Mouse (Mus musculus): ENCODE measurements around the gene Ndufa11. TPM values are rescaled to one million over a fixed set of nuclear protein-coding genes. Genes with fewer than 3 reads are reported as not detected.

Ndufa11 gene
- polyA plus RNA-seq, 1 experiment, result 907 TPM

- H3K36me3 ChIP-seq (ENCODE audit: control insufficient read depth, insufficient read depth, low read length), result no peaks in the 10 kb centered on the region
- WGBS, result 52% methylated on average over 3 of the region's 3 CpGs
- no peak for DNase-seq
- H3K27me3 ChIP-seq (replicated peaks; ENCODE audit: control insufficient read depth, insufficient read depth, low read length), result no peaks in the 10 kb centered on the region
- H3K4me1 ChIP-seq (ENCODE audit: control insufficient read depth, insufficient read depth, low read length), result peaks cover 3% of the 10 kb centered on the region; the same call in 1 of the 2 replicates
- no peak overlapping the region for H3K27ac ChIP-seq (ENCODE audit: insufficient read depth, low read depth, low read length)
- no peak for TF ChIP-seq CTCF (conservative IDR thresholded peaks at IDR 0.05; ENCODE audit: insufficient read depth, insufficient read length, low read depth, low read length)
- TF ChIP-seq POLR2A (IDR thresholded peaks at IDR 0.05; ENCODE audit: low read depth, low read length), result no peak
- no peak overlapping the region for H3K4me3 ChIP-seq (ENCODE audit: insufficient read depth, low read depth, low read length)
Observed at GRCm38 (mm10) chr17:56682880-56683279, 34.7 kb upstream of the Ndufa11 start.

- Histone ChIP-seq H3K27ac (ENCODE audit: insufficient read depth, low read depth, low read length) (no peak overlapping the region), H3K27me3 (replicated peaks; ENCODE audit: control insufficient read depth, insufficient read depth, low read length) (no peaks in the 10 kb centered on the region), H3K4me1 (ENCODE audit: control insufficient read depth, insufficient read depth, low read length) (peaks cover 3% of the 10 kb centered on the region; the same call in 1 of the 2 replicates), H3K36me3 (ENCODE audit: control insufficient read depth, insufficient read depth, low read length) (no peaks in the 10 kb centered on the region), H3K4me3 (ENCODE audit: insufficient read depth, low read depth, low read length) (no peak overlapping the region)
- 63% methylated on average over 5 of the region's 5 CpGs for WGBS
- DNase-seq, result peak; percentile 38
- TF ChIP-seq CTCF (conservative IDR thresholded peaks at IDR 0.05; ENCODE audit: insufficient read depth, insufficient read length, low read depth, low read length) (no peak), POLR2A (IDR thresholded peaks at IDR 0.05; ENCODE audit: low read depth, low read length) (no peak)
Observed at GRCm38 (mm10) chr17:56683546-56684140, 33.9 kb upstream of the Ndufa11 start.

- DNase-seq, result no peak
- no peak overlapping the region for H3K27ac ChIP-seq (ENCODE audit: insufficient read depth, low read depth, low read length)
- peaks cover 3% of the 10 kb centered on the region; the same call in 1 of the 2 replicates for H3K4me1 ChIP-seq (ENCODE audit: control insufficient read depth, insufficient read depth, low read length)
- no peaks in the 10 kb centered on the region for H3K36me3 ChIP-seq (ENCODE audit: control insufficient read depth, insufficient read depth, low read length)
- 75% methylated on average over 2 of the region's 2 CpGs for WGBS
- no peak overlapping the region for H3K4me3 ChIP-seq (ENCODE audit: insufficient read depth, low read depth, low read length)
- no peaks in the 10 kb centered on the region for H3K27me3 ChIP-seq (replicated peaks; ENCODE audit: control insufficient read depth, insufficient read depth, low read length)
- TF ChIP-seq CTCF (conservative IDR thresholded peaks at IDR 0.05; ENCODE audit: insufficient read depth, insufficient read length, low read depth, low read length) (no peak), POLR2A (IDR thresholded peaks at IDR 0.05; ENCODE audit: low read depth, low read length) (no peak)
Observed at GRCm38 (mm10) chr17:56684649-56685048, 32.9 kb upstream of the Ndufa11 start.

GRCm38 (mm10) chr17:56686801-56687200 lies 30.8 kb upstream of the Ndufa11 start:
- no peak overlapping the region for H3K4me3 ChIP-seq (ENCODE audit: insufficient read depth, low read depth, low read length)
- TF ChIP-seq POLR2A (IDR thresholded peaks at IDR 0.05; ENCODE audit: low read depth, low read length) (no peak), CTCF (conservative IDR thresholded peaks at IDR 0.05; ENCODE audit: insufficient read depth, insufficient read length, low read depth, low read length) (no peak)
- no peaks in the 10 kb centered on the region for H3K36me3 ChIP-seq (ENCODE audit: control insufficient read depth, insufficient read depth, low read length)
- no peak overlapping the region for H3K27ac ChIP-seq (ENCODE audit: insufficient read depth, low read depth, low read length)
- H3K4me1 ChIP-seq (ENCODE audit: control insufficient read depth, insufficient read depth, low read length), result peaks cover 3% of the 10 kb centered on the region; the same call in 1 of the 2 replicates
- DNase-seq, result peak; percentile 14
- no peaks in the 10 kb centered on the region for H3K27me3 ChIP-seq (replicated peaks; ENCODE audit: control insufficient read depth, insufficient read depth, low read length)
- WGBS, result 87% methylated on average over 4 of the region's 4 CpGs

GRCm38 (mm10) chr17:56688045-56688444 lies 29.5 kb upstream of the Ndufa11 start:
- Histone ChIP-seq H3K36me3 (ENCODE audit: control insufficient read depth, insufficient read depth, low read length) (no peaks in the 10 kb centered on the region), H3K4me1 (ENCODE audit: control insufficient read depth, insufficient read depth, low read length) (no peaks in the 10 kb centered on the region), H3K4me3 (ENCODE audit: insufficient read depth, low read depth, low read length) (no peak overlapping the region), H3K27me3 (replicated peaks; ENCODE audit: control insufficient read depth, insufficient read depth, low read length) (no peaks in the 10 kb centered on the region), H3K27ac (ENCODE audit: insufficient read depth, low read depth, low read length) (no peak overlapping the region)
- TF ChIP-seq CTCF (conservative IDR thresholded peaks at IDR 0.05; ENCODE audit: insufficient read depth, insufficient read length, low read depth, low read length), result no peak
- TF ChIP-seq POLR2A (IDR thresholded peaks at IDR 0.05; ENCODE audit: low read depth, low read length), result no peak
- no peak for DNase-seq

- H3K36me3 ChIP-seq (ENCODE audit: control insufficient read depth, insufficient read depth, low read length), result no peaks in the 10 kb centered on the region
- no peak overlapping the region for H3K4me3 ChIP-seq (ENCODE audit: insufficient read depth, low read depth, low read length)
- H3K27ac ChIP-seq (ENCODE audit: insufficient read depth, low read depth, low read length), result no peak overlapping the region
- no peak for DNase-seq
- H3K4me1 ChIP-seq (ENCODE audit: control insufficient read depth, insufficient read depth, low read length), result no peaks in the 10 kb centered on the region
- no peaks in the 10 kb centered on the region for H3K27me3 ChIP-seq (replicated peaks; ENCODE audit: control insufficient read depth, insufficient read depth, low read length)
- TF ChIP-seq CTCF (conservative IDR thresholded peaks at IDR 0.05; ENCODE audit: insufficient read depth, insufficient read length, low read depth, low read length) (no peak), POLR2A (IDR thresholded peaks at IDR 0.05; ENCODE audit: low read depth, low read length) (no peak)
- 92% methylated on average over 2 of the region's 2 CpGs for WGBS
Observed at GRCm38 (mm10) chr17:56688689-56689088, 28.9 kb upstream of the Ndufa11 start.

- H3K27ac ChIP-seq (ENCODE audit: insufficient read depth, low read depth, low read length), result no peak overlapping the region
- H3K36me3 ChIP-seq (ENCODE audit: control insufficient read depth, insufficient read depth, low read length), result no peaks in the 10 kb centered on the region; the same call in 1 of the 2 replicates
- H3K4me3 ChIP-seq (ENCODE audit: insufficient read depth, low read depth, low read length), result no peak overlapping the region
- no peak for TF ChIP-seq CTCF (conservative IDR thresholded peaks at IDR 0.05; ENCODE audit: insufficient read depth, insufficient read length, low read depth, low read length)
- no peak for TF ChIP-seq POLR2A (IDR thresholded peaks at IDR 0.05; ENCODE audit: low read depth, low read length)
- 47% methylated on average over 1 of the region's 1 CpGs for WGBS
- H3K27me3 ChIP-seq (replicated peaks; ENCODE audit: control insufficient read depth, insufficient read depth, low read length), result no peaks in the 10 kb centered on the region
- no peaks in the 10 kb centered on the region for H3K4me1 ChIP-seq (ENCODE audit: control insufficient read depth, insufficient read depth, low read length)
- no peak for DNase-seq
Observed at GRCm38 (mm10) chr17:56693395-56693794, 24.2 kb upstream of the Ndufa11 start.

Measured in kidney, adult 2 months (tissue).